Mouse (Mus musculus) heart, embryonic 16.5 days (tissue): ENCODE data around the gene Lrrc74a. TPM values are rescaled to one million over a fixed set of nuclear protein-coding genes. Genes with fewer than 3 reads are reported as not detected.

Source experiments
- ATAC-seq: fragments of 200-750 bp; cut with Nextera tagmentation; replicated peaks from 2 replicates; pipeline ENCODE4 v1.8.0; 2017; ENCODE audit warnings: moderate number of reproducible peaks; ENCODE audit not compliant: insufficient read depth, low FRiP score; ENCODE audit errors: extremely low read depth
- H3K27ac ChIP-seq: fragments of 300-500 bp; sonication (generic); 2 replicates; pipeline ENCODE4 v1.5.1; 2014; ENCODE audit warnings: mild to moderate bottlenecking, low read length, control low read depth, moderate library complexity
- H3K27me3 ChIP-seq: fragments of 300-500 bp; sonication (generic); 2 replicates; pipeline ENCODE4 v1.6.1; 2014; ENCODE audit warnings: low read length, mixed read lengths; ENCODE audit not compliant: control insufficient read depth, insufficient read depth
- H3K36me3 ChIP-seq: fragments of 300-500 bp; sonication (generic); 2 replicates; pipeline ENCODE4 v1.6.1; 2014; ENCODE audit not compliant: control insufficient read depth, insufficient read depth
- H3K4me1 ChIP-seq: fragments of 300-500 bp; sonication (generic); 2 replicates; pipeline ENCODE4 v1.6.1; 2014; ENCODE audit warnings: low read length, mixed read lengths; ENCODE audit not compliant: control insufficient read depth, insufficient read depth
- H3K4me2 ChIP-seq: fragments of 300-500 bp; sonication (generic); 2 replicates; pipeline ENCODE4 v1.6.1; 2014; ENCODE audit warnings: low read depth, mild to moderate bottlenecking, control low read depth, low read length
- H3K4me3 ChIP-seq: fragments of 300-500 bp; sonication (generic); 2 replicates; pipeline ENCODE4 v1.5.1; 2014; ENCODE audit warnings: mild to moderate bottlenecking, control low read depth, low read length
- H3K9ac ChIP-seq: fragments of 300-500 bp; sonication (generic); 2 replicates; pipeline ENCODE4 v1.6.1; 2014; ENCODE audit warnings: low read length, control low read depth
- H3K9me3 ChIP-seq: fragments of 300-500 bp; sonication (generic); replicated peaks from 2 replicates; pipeline ENCODE4 v1.6.1; 2016; ENCODE audit warnings: low read length; ENCODE audit not compliant: control insufficient read depth
- WGBS: fragments of 180-500 bp; shearing (Covaris S2); extraction: QIAGEN DNeasy Blood & Tissue Kit; methylation state at CpG from one replicate; pipeline ENCODE4 v1.1.7; 2014; 5-methylcytosine and 5-hydroxymethylcytosine counted together
- polyA plus RNA-seq: library from polyadenylated mRNA; unstranded; fragments of >200 nt; fragmentation: Nextera tagmentation; extraction: Ambion mirVana; gene quantifications from 2 replicates; pipeline ENCODE4 v1.2.1, GENCODE M21; 2015

The Lrrc74a gene
- polyA plus RNA-seq, 1 experiment from 2014 or later = not detected

- no peaks in the 10 kb centered on the region for H3K9me3 ChIP-seq
Measured at GRCm38 (mm10) chr12:86797771-86798170, 63.6 kb downstream of the Lrrc74a start.

GRCm38 (mm10) chr12:86798773-86799540, 64.8 kb downstream of the Lrrc74a start:
- no peak for ATAC-seq
- 16% methylated on average over 14 of the region's 14 CpGs for WGBS
- H3K4me3 ChIP-seq = no peak overlapping the region
- H3K9ac ChIP-seq = peak overlapping the region; percentile 45
- peaks cover 55% of the 10 kb centered on the region for H3K4me1 ChIP-seq
- no peaks in the 10 kb centered on the region for H3K27me3 ChIP-seq
- no peaks in the 10 kb centered on the region for H3K36me3 ChIP-seq
- H3K27ac ChIP-seq = peak overlapping the region; percentile 71
- peak overlapping the region; percentile 34; the same call in 1 of the 2 replicates for H3K4me2 ChIP-seq
- H3K9me3 ChIP-seq = no peaks in the 10 kb centered on the region

More at GRCm38 (mm10) chr12:86797771-86798170, 63.6 kb downstream of the Lrrc74a start:
- Histone ChIP-seq H3K27me3 (no peaks in the 10 kb centered on the region), H3K4me2 (no peak overlapping the region), H3K9ac (no peak overlapping the region), H3K36me3 (no peaks in the 10 kb centered on the region), H3K27ac (no peak overlapping the region), H3K4me1 (peaks cover 50% of the 10 kb centered on the region), H3K4me3 (no peak overlapping the region)
- no peak for ATAC-seq
- WGBS = 73% methylated on average over 4 of the region's 4 CpGs

- Histone ChIP-seq H3K4me2 (no peak overlapping the region), H3K4me1 (peaks cover 63% of the 10 kb centered on the region), H3K27ac (peak overlapping the region; percentile 98), H3K9ac (no peak overlapping the region), H3K4me3 (no peak overlapping the region), H3K9me3 (no peaks in the 10 kb centered on the region), H3K36me3 (no peaks in the 10 kb centered on the region), H3K27me3 (no peaks in the 10 kb centered on the region)
- ATAC-seq = no peak
- WGBS = 81% methylated on average over 7 of the region's 7 CpGs
Measured at GRCm38 (mm10) chr12:86799786-86800185, 65.6 kb downstream of the Lrrc74a start.

GRCm38 (mm10) chr12:86800336-86800735, 66.2 kb downstream of the Lrrc74a start:
- Histone ChIP-seq H3K4me1 (peaks cover 65% of the 10 kb centered on the region), H3K27me3 (no peaks in the 10 kb centered on the region), H3K9me3 (no peaks in the 10 kb centered on the region), H3K9ac (peak overlapping the region; percentile 70), H3K27ac (peak overlapping the region; percentile 98), H3K36me3 (no peaks in the 10 kb centered on the region), H3K4me3 (no peak overlapping the region; the same call in 1 of the 2 replicates), H3K4me2 (peak overlapping the region; percentile 65)
- WGBS = 42% methylated on average over 4 of the region's 4 CpGs
- ATAC-seq = no peak

- peak; percentile 43 for ATAC-seq
- no peaks in the 10 kb centered on the region for H3K27me3 ChIP-seq
- H3K36me3 ChIP-seq = no peaks in the 10 kb centered on the region
- peak overlapping the region; percentile 98 for H3K27ac ChIP-seq
- peak overlapping the region; percentile 29; the same call in 1 of the 2 replicates for H3K4me3 ChIP-seq
- 2% methylated on average over 7 of the region's 7 CpGs for WGBS
- H3K4me2 ChIP-seq = peak overlapping the region; percentile 65
- no peaks in the 10 kb centered on the region for H3K9me3 ChIP-seq
- H3K4me1 ChIP-seq = peaks cover 66% of the 10 kb centered on the region
- H3K9ac ChIP-seq = peak overlapping the region; percentile 70
Measured at GRCm38 (mm10) chr12:86800765-86801147, 66.6 kb downstream of the Lrrc74a start.

- H3K4me1 ChIP-seq = peaks cover 70% of the 10 kb centered on the region
- no peaks in the 10 kb centered on the region for H3K9me3 ChIP-seq
- H3K27ac ChIP-seq = peak overlapping the region; percentile 98
- H3K9ac ChIP-seq = peak overlapping the region; percentile 70
- WGBS = 2% methylated on average over 23 of the region's 23 CpGs
- H3K4me2 ChIP-seq = peak overlapping the region; percentile 65
- H3K27me3 ChIP-seq = no peaks in the 10 kb centered on the region
- no peaks in the 10 kb centered on the region for H3K36me3 ChIP-seq
- ATAC-seq = peak; percentile 88
- peak overlapping the region; percentile 29 for H3K4me3 ChIP-seq
Measured at GRCm38 (mm10) chr12:86801148-86802004, 67.2 kb downstream of the Lrrc74a start.

- ATAC-seq = no peak
- no peaks in the 10 kb centered on the region for H3K36me3 ChIP-seq
- H3K4me3 ChIP-seq = peak overlapping the region; percentile 23
- H3K4me2 ChIP-seq = peak overlapping the region; percentile 65
- H3K9me3 ChIP-seq = no peaks in the 10 kb centered on the region
- H3K27me3 ChIP-seq = no peaks in the 10 kb centered on the region
- peaks cover 77% of the 10 kb centered on the region for H3K4me1 ChIP-seq
- H3K9ac ChIP-seq = peak overlapping the region; percentile 70
- peak overlapping the region; percentile 98 for H3K27ac ChIP-seq
- 5% methylated on average over 17 of the region's 17 CpGs for WGBS
Measured at GRCm38 (mm10) chr12:86802005-86802671, 68.0 kb downstream of the Lrrc74a start.

- Histone ChIP-seq H3K4me3 (no peak overlapping the region), H3K36me3 (no peaks in the 10 kb centered on the region), H3K9ac (no peak overlapping the region), H3K4me2 (no peak overlapping the region), H3K4me1 (peaks cover 82% of the 10 kb centered on the region), H3K9me3 (no peaks in the 10 kb centered on the region), H3K27me3 (no peaks in the 10 kb centered on the region), H3K27ac (peak overlapping the region; percentile 98)
- 37% methylated on average over 3 of the region's 3 CpGs for WGBS
- no peak for ATAC-seq
Measured at GRCm38 (mm10) chr12:86802899-86803298, 68.7 kb downstream of the Lrrc74a start.
